Mouse (Mus musculus) limb, embryonic 15.5 days (tissue): ENCODE data around the gene Dhodh. TPM values are rescaled to one million over a fixed set of nuclear protein-coding genes. Genes with fewer than 3 reads are reported as not detected.
A peak's percentile ranks its signal among the peaks of the same experiment; 100 is the strongest.

Experiments
- ATAC-seq: fragments of 200-750 bp; cut with Nextera tagmentation; 2 replicates; pipeline ENCODE4 v1.8.0; 2017; ENCODE audit warnings: low read depth, moderate TSS enrichment; ENCODE audit not compliant: insufficient number of reproducible peaks, low FRiP score, low TSS enrichment
- H3K27ac ChIP-seq: fragments of 300-500 bp; sonication (generic); 2 replicates; pipeline ENCODE4 v1.5.1; 2015; ENCODE audit warnings: moderate library complexity, mild to moderate bottlenecking, inconsistent platforms
- H3K27me3 ChIP-seq: fragments of 300-500 bp; sonication (generic); 2 replicates; pipeline ENCODE4 v1.6.1; 2015; ENCODE audit warnings: inconsistent platforms
- H3K36me3 ChIP-seq: fragments of 300-500 bp; sonication (generic); 2 replicates; pipeline ENCODE4 v1.6.1; 2015; ENCODE audit warnings: inconsistent platforms
- H3K4me1 ChIP-seq: fragments of 300-500 bp; sonication (generic); 2 replicates; pipeline ENCODE4 v1.6.1; 2015; ENCODE audit warnings: inconsistent platforms
- H3K4me2 ChIP-seq: fragments of 300-500 bp; sonication (generic); 2 replicates; pipeline ENCODE4 v1.6.1; 2015; ENCODE audit warnings: mild to moderate bottlenecking, inconsistent platforms
- H3K4me3 ChIP-seq: fragments of 300-500 bp; sonication (generic); 2 replicates; pipeline ENCODE4 v1.5.1; 2015; ENCODE audit warnings: mild to moderate bottlenecking, inconsistent platforms
- H3K9ac ChIP-seq: fragments of 300-500 bp; sonication (generic); 2 replicates; pipeline ENCODE4 v1.6.1; 2015; ENCODE audit warnings: inconsistent platforms
- H3K9me3 ChIP-seq: fragments of 300-500 bp; sonication (generic); 2 replicates; pipeline ENCODE4 v1.6.1; 2016; ENCODE audit warnings: inconsistent platforms
- WGBS: fragments of 180-500 bp; shearing (Covaris S2); methylation state at CpG from one replicate; pipeline ENCODE4 v1.1.7; 2015; 5-methylcytosine and 5-hydroxymethylcytosine counted together
- polyA plus RNA-seq: library from polyadenylated mRNA; unstranded; fragments of >200 nt; fragmentation: Nextera tagmentation; extraction: Ambion mirVana; gene quantifications from 2 replicates; pipeline ENCODE4 v1.2.1, GENCODE M21; 2015

Gene Dhodh
- polyA plus RNA-seq, 1 experiment from 2014 or later = 41.8 TPM

GRCm38 (mm10) chr8:109584293-109584692 lies 24.2 kb downstream of the Dhodh start:
- H3K36me3 ChIP-seq = no peaks in the 10 kb centered on the region
- H3K4me3 ChIP-seq = no peak overlapping the region
- no peak overlapping the region for H3K9ac ChIP-seq
- no peaks in the 10 kb centered on the region for H3K4me1 ChIP-seq
- no peak overlapping the region for H3K27ac ChIP-seq
- no peaks in the 10 kb centered on the region for H3K27me3 ChIP-seq
- no peaks in the 10 kb centered on the region for H3K9me3 ChIP-seq
- 88% methylated on average over 4 of the region's 4 CpGs for WGBS
- no peak for ATAC-seq
- no peak overlapping the region for H3K4me2 ChIP-seq

GRCm38 (mm10) chr8:109578900-109579301 lies 29.6 kb downstream of the Dhodh start, which contains the start of gene Hp:
TSS of gene Hp (minus strand) at chr8:109579172.
- 57% methylated on average over 8 of the region's 8 CpGs for WGBS
- Histone ChIP-seq H3K4me3 (no peak within 1 kb of the TSS), H3K9me3 (no peaks in the 10 kb centered on the region), H3K9ac (no peak within 1 kb of the TSS), H3K4me1 (no peaks in the 10 kb centered on the region), H3K36me3 (no peaks in the 10 kb centered on the region), H3K27me3 (no peaks in the 10 kb centered on the region), H3K27ac (no peak within 1 kb of the TSS), H3K4me2 (no peak within 1 kb of the TSS)
- no peak for ATAC-seq

GRCm38 (mm10) chr8:109576311-109576710 lies 32.2 kb downstream of the Dhodh start:
- Histone ChIP-seq H3K4me3 (no peak overlapping the region), H3K4me1 (no peaks in the 10 kb centered on the region), H3K9me3 (no peaks in the 10 kb centered on the region), H3K27me3 (no peaks in the 10 kb centered on the region), H3K27ac (no peak overlapping the region), H3K9ac (no peak overlapping the region), H3K4me2 (no peak overlapping the region), H3K36me3 (peaks cover 17% of the 10 kb centered on the region; the same call in 1 of the 2 replicates)
- WGBS = 75% methylated on average over 4 of the region's 4 CpGs
- no peak for ATAC-seq

GRCm38 (mm10) chr8:109571139-109571538 lies 37.3 kb downstream of the Dhodh start:
- no peaks in the 10 kb centered on the region for H3K27me3 ChIP-seq
- H3K4me3 ChIP-seq = no peak overlapping the region
- H3K4me2 ChIP-seq = no peak overlapping the region
- no peak for ATAC-seq
- no peaks in the 10 kb centered on the region for H3K9me3 ChIP-seq
- H3K9ac ChIP-seq = no peak overlapping the region
- H3K36me3 ChIP-seq = peaks cover 37% of the 10 kb centered on the region
- peaks cover 8% of the 10 kb centered on the region for H3K4me1 ChIP-seq
- no peak overlapping the region for H3K27ac ChIP-seq
- 88% methylated on average over 12 of the region's 12 CpGs for WGBS

- Histone ChIP-seq H3K27ac (peak within 1 kb of the TSS; percentile 92), H3K4me2 (peak within 1 kb of the TSS; percentile 83)
- WGBS = under 1% methylated on average over 52 of the region's 52 CpGs
These were observed 42.8 kb downstream of the Dhodh start, which contains the start of the genes Dhx38 and Txnl4b for GRCm38 (mm10) chr8:109565498-109566333. TSS of gene Dhx38 (minus strand) at chr8:109565861. TSS of gene Txnl4b (plus strand) at chr8:109565892.

GRCm38 (mm10) chr8:109564766-109565165 lies 43.7 kb downstream of the Dhodh start:
- WGBS = 5% methylated on average over 10 of the region's 10 CpGs
- Histone ChIP-seq H3K9me3 (no peaks in the 10 kb centered on the region), H3K4me1 (peaks cover 17% of the 10 kb centered on the region), H3K27ac (peak overlapping the region; percentile 92), H3K36me3 (peaks cover 36% of the 10 kb centered on the region), H3K27me3 (no peaks in the 10 kb centered on the region), H3K4me2 (peak overlapping the region; percentile 83), H3K9ac (peak overlapping the region; percentile 78), H3K4me3 (peak overlapping the region; percentile 67)
- no peak for ATAC-seq

More at GRCm38 (mm10) chr8:109565498-109566333, 42.8 kb downstream of the Dhodh start, which contains the start of the genes Dhx38 and Txnl4b:
- Histone ChIP-seq H3K4me3 (peak within 1 kb of the TSS; percentile 67), H3K9ac (peak within 1 kb of the TSS; percentile 78), H3K9me3 (no peaks in the 10 kb centered on the region), H3K36me3 (peaks cover 36% of the 10 kb centered on the region), H3K27me3 (no peaks in the 10 kb centered on the region), H3K4me1 (peaks cover 17% of the 10 kb centered on the region)
- peak; percentile 100 for ATAC-seq

- no peak overlapping the region for H3K27ac ChIP-seq
- H3K36me3 ChIP-seq = peaks cover 38% of the 10 kb centered on the region
- no peak overlapping the region for H3K4me2 ChIP-seq
- H3K9ac ChIP-seq = no peak overlapping the region
- ATAC-seq = no peak
- H3K4me3 ChIP-seq = no peak overlapping the region
- H3K27me3 ChIP-seq = no peaks in the 10 kb centered on the region
- no peaks in the 10 kb centered on the region for H3K9me3 ChIP-seq
- peaks cover 17% of the 10 kb centered on the region for H3K4me1 ChIP-seq
- WGBS = 71% methylated on average over 2 of the region's 2 CpGs
These were observed 44.6 kb downstream of the Dhodh start for GRCm38 (mm10) chr8:109563881-109564280.

GRCm38 (mm10) chr8:109551663-109552062 lies 56.8 kb downstream of the Dhodh start:
- no peak overlapping the region for H3K9ac ChIP-seq
- H3K4me1 ChIP-seq = no peaks in the 10 kb centered on the region
- H3K27me3 ChIP-seq = no peaks in the 10 kb centered on the region
- H3K4me2 ChIP-seq = no peak overlapping the region
- H3K36me3 ChIP-seq = peaks cover 99% of the 10 kb centered on the region
- no peak overlapping the region for H3K27ac ChIP-seq
- WGBS = 42% methylated on average over 3 of the region's 3 CpGs
- no peak for ATAC-seq
- H3K4me3 ChIP-seq = no peak overlapping the region
- no peaks in the 10 kb centered on the region for H3K9me3 ChIP-seq

GRCm38 (mm10) chr8:109544049-109544448 lies 64.4 kb downstream of the Dhodh start:
- Histone ChIP-seq H3K27ac (peak overlapping the region; percentile 73), H3K27me3 (no peaks in the 10 kb centered on the region), H3K9ac (no peak overlapping the region), H3K4me3 (no peak overlapping the region), H3K36me3 (peaks cover 32% of the 10 kb centered on the region), H3K4me1 (peaks cover 22% of the 10 kb centered on the region), H3K4me2 (no peak overlapping the region), H3K9me3 (no peaks in the 10 kb centered on the region)
- WGBS = 39% methylated on average over 3 of the region's 3 CpGs
- ATAC-seq = no peak

- Histone ChIP-seq H3K9me3 (no peaks in the 10 kb centered on the region), H3K27me3 (no peaks in the 10 kb centered on the region), H3K4me2 (no peak overlapping the region), H3K27ac (peak overlapping the region; percentile 83), H3K36me3 (peaks cover 20% of the 10 kb centered on the region), H3K9ac (no peak overlapping the region), H3K4me1 (peaks cover 22% of the 10 kb centered on the region), H3K4me3 (no peak overlapping the region)
- peak; percentile 55 for ATAC-seq
- 36% methylated on average over 8 of the region's 8 CpGs for WGBS
These were observed 65.5 kb downstream of the Dhodh start for GRCm38 (mm10) chr8:109542748-109543519.

- Histone ChIP-seq H3K9ac (no peak overlapping the region), H3K27ac (peak overlapping the region; percentile 83), H3K36me3 (peaks cover 13% of the 10 kb centered on the region), H3K27me3 (no peaks in the 10 kb centered on the region), H3K4me3 (no peak overlapping the region), H3K9me3 (no peaks in the 10 kb centered on the region), H3K4me2 (no peak overlapping the region), H3K4me1 (peaks cover 22% of the 10 kb centered on the region)
- ATAC-seq = no peak
- WGBS = 55% methylated on average over 5 of the region's 5 CpGs
These were observed 66.3 kb downstream of the Dhodh start for GRCm38 (mm10) chr8:109542165-109542564.
